Mouse (Mus musculus) lung, embryonic 14.5 days (tissue): ENCODE measurements around the gene Uba7. TPM values are rescaled to one million over a fixed set of nuclear protein-coding genes. Genes with fewer than 3 reads are reported as not detected.

Experiments used
- ATAC-seq: fragments of 200-750 bp; cut with Nextera tagmentation; 2 replicates; pipeline ENCODE4 v1.8.0; 2017; ENCODE audit warnings: mild to moderate bottlenecking, moderate TSS enrichment, moderate library complexity; ENCODE audit not compliant: insufficient read depth
- DNase-seq: peaks from one replicate; pipeline ENCODE4 v3.0.0-alpha.2; 2015
- H3K27ac ChIP-seq: fragments of 300-500 bp; sonication (generic); 2 replicates; pipeline ENCODE4 v1.5.1; 2014; ENCODE audit warnings: low read depth, mild to moderate bottlenecking, moderate library complexity
- H3K27me3 ChIP-seq: fragments of 300-500 bp; sonication (generic); 2 replicates; pipeline ENCODE4 v1.6.1; 2014; ENCODE audit warnings: low read length, control low read depth; ENCODE audit not compliant: insufficient read depth
- H3K36me3 ChIP-seq: fragments of 300-500 bp; sonication (generic); 2 replicates; pipeline ENCODE4 v1.6.1; 2014; ENCODE audit warnings: control low read depth; ENCODE audit not compliant: insufficient read depth
- H3K4me1 ChIP-seq: fragments of 300-500 bp; sonication (generic); 2 replicates; pipeline ENCODE4 v1.6.1; 2014; ENCODE audit warnings: antibody characterized with exemption, control low read depth; ENCODE audit not compliant: insufficient read depth
- H3K4me2 ChIP-seq: fragments of 300-500 bp; sonication (generic); 2 replicates; pipeline ENCODE4 v1.6.1; 2014; ENCODE audit warnings: mild to moderate bottlenecking
- H3K4me3 ChIP-seq: fragments of 300-500 bp; sonication (generic); 2 replicates; pipeline ENCODE4 v1.5.1; 2014; ENCODE audit warnings: low read depth, low read length
- H3K9ac ChIP-seq: fragments of 300-500 bp; sonication (generic); 2 replicates; pipeline ENCODE4 v1.6.1; 2014
- H3K9me3 ChIP-seq: fragments of 300-500 bp; sonication (generic); 2 replicates; pipeline ENCODE4 v1.6.1; 2016; ENCODE audit warnings: low read depth, low read length, control low read depth
- CTCF ChIP-seq: IDR thresholded peaks from 2 replicates; pipeline ENCODE4 v1.5.1; 2016; ENCODE audit warnings: antibody characterized with exemption, low read depth
- WGBS: fragments of 180-500 bp; shearing (Covaris S2); extraction: QIAGEN DNeasy Blood & Tissue Kit; methylation state at CpG from one replicate; pipeline ENCODE4 v1.1.7; 2014; 5-methylcytosine and 5-hydroxymethylcytosine counted together
- polyA plus RNA-seq: library from polyadenylated mRNA; unstranded; fragments of >200 nt; fragmentation: Nextera tagmentation; extraction: Ambion mirVana; gene quantifications from 2 replicates; pipeline ENCODE4 v1.2.1, GENCODE M21; 2014

The Uba7 gene
- polyA plus RNA-seq, 1 experiment from 2014 or later: 18.1 TPM

DNA sequence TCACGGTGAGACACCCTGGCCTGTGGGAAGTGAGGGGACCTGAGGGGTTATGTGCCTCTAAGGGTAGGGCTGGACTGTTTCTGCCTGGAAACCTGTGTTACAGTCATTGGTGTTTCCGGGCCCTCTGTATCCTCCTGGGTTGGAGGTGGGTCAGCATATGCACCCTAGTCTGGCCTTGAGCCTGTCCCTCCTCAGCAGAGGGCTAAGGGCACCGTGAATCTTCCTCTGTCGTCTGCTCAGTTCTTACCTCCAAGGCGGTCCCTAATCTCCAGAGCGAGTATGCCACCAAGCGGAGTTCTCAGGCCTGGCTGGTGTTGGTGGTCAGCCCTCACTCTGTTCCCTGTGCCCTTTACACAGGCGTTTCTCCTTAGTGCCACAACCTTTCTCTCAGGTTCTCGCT, 12.4 kb upstream of the Uba7 start:
- Histone ChIP-seq H3K9me3 (no peaks in the 10 kb centered on the region), H3K27me3 (no peaks in the 10 kb centered on the region), H3K36me3 (peaks cover 77% of the 10 kb centered on the region), H3K27ac (no peak overlapping the region), H3K9ac (no peak overlapping the region), H3K4me2 (no peak overlapping the region), H3K4me1 (no peaks in the 10 kb centered on the region), H3K4me3 (no peak overlapping the region)
- no peak for TF ChIP-seq CTCF
- WGBS: 89% methylated on average over 9 of the region's 9 CpGs
- DNase-seq (no peak), ATAC-seq (no peak)

DNA sequence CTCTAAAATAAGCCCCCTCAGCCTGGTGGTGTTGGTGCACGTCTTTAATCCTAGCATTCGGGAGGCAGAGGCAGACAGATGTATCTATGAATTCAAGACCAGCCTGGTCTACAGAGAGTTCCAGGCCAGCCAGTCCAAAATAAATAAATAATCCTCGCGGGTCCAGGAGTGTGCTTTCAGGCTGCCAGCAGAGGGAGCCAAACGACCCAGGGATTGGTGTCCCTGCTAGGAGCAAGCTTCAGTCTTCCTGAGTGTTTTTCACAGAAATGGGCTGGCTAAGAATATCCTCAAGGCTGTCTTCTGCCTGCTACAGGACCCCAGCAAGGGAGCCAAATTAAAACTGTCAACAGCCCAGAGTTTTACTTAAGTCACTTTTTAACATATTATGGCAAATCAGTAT, 11.6 kb upstream of the Uba7 start:
- ATAC-seq (peak; percentile 84), DNase-seq (peak; percentile 96)
- Histone ChIP-seq H3K36me3 (peaks cover 79% of the 10 kb centered on the region), H3K9ac (no peak overlapping the region), H3K4me2 (no peak overlapping the region), H3K4me1 (no peaks in the 10 kb centered on the region), H3K27me3 (no peaks in the 10 kb centered on the region), H3K27ac (peak overlapping the region; percentile 24; the same call in 1 of the 2 replicates), H3K9me3 (no peaks in the 10 kb centered on the region), H3K4me3 (no peak overlapping the region)
- 10% methylated on average over 5 of the region's 5 CpGs for WGBS
- peak; percentile 94 for TF ChIP-seq CTCF

DNA sequence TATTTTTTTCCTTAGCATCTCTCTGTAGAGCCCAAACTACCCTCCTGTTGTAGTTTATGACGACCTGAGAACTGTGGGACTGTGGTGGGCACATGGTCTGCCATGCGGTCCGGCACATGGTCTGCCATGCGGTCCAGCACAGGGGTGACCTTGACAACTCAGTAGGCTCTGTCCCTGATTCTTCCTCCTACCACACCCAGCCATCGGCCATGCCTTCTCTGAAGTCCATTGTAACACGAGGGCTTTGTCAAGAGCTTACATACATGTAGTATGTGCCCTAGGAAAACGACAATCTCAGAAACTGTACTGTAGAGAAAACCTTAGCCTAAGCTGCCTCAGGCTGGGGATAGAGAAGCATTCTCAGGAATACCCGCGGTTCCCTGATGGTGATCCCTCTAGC, 10.6 kb upstream of the Uba7 start:
- Histone ChIP-seq H3K4me1 (no peaks in the 10 kb centered on the region), H3K9me3 (no peaks in the 10 kb centered on the region), H3K27ac (no peak overlapping the region), H3K36me3 (peaks cover 82% of the 10 kb centered on the region), H3K9ac (no peak overlapping the region), H3K4me2 (no peak overlapping the region), H3K4me3 (no peak overlapping the region), H3K27me3 (no peaks in the 10 kb centered on the region)
- WGBS: 87% methylated on average over 9 of the region's 9 CpGs
- ATAC-seq: no peak
- no peak for TF ChIP-seq CTCF
- DNase-seq: no peak

DNA sequence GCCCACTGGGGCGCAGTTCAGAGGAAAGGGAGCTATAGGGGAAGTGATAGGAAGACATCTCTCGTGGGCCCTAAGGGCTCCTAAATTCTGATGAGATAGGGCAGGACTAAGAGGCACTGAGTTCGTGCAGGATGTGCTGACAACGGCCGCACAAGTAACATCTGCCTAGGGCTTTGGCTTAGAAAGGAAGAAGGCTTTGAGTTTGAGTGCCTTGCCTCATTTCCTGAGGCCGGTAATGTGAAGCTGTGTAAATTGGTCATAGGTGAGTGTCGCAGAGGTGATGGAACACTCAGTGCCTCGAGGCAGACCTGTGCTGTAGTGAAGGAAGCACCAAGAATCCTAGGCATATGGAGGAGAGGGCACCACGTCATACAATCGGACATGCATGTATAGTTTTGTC, 8.6 kb upstream of the Uba7 start:
- ATAC-seq (no peak), DNase-seq (no peak)
- Histone ChIP-seq H3K4me3 (no peak overlapping the region), H3K27ac (no peak overlapping the region), H3K9ac (no peak overlapping the region), H3K4me1 (no peaks in the 10 kb centered on the region), H3K9me3 (no peaks in the 10 kb centered on the region), H3K27me3 (no peaks in the 10 kb centered on the region), H3K4me2 (no peak overlapping the region), H3K36me3 (peaks cover 81% of the 10 kb centered on the region)
- TF ChIP-seq CTCF: no peak
- 74% methylated on average over 10 of the region's 10 CpGs for WGBS

DNA sequence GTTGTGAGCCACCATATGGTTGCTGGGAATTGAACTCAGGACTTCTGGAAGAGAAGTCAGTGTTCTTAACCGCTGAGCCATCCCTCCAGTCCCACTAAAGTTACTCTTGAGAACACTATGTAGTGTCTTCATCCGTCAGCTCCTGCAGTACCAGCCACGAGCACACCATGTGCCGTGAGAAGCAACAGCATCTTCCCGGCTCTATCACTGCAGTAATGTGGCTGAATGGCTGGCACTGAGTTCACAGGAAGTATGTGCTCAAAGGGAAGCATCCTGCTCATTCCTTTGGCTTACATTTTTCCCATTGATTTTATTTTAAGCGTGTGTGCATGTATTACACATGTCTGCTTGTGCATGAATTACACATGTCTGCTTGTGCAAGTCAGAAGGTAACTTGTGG, 7.9 kb upstream of the Uba7 start:
- WGBS: 80% methylated on average over 6 of the region's 6 CpGs
- DNase-seq (no peak), ATAC-seq (no peak)
- no peaks in the 10 kb centered on the region for H3K27me3 ChIP-seq
- H3K9ac ChIP-seq: no peak overlapping the region
- no peak for TF ChIP-seq CTCF
- no peaks in the 10 kb centered on the region for H3K4me1 ChIP-seq
- H3K4me3 ChIP-seq: no peak overlapping the region
- H3K27ac ChIP-seq: no peak overlapping the region
- H3K9me3 ChIP-seq: no peaks in the 10 kb centered on the region
- H3K36me3 ChIP-seq: peaks cover 75% of the 10 kb centered on the region
- no peak overlapping the region for H3K4me2 ChIP-seq

DNA sequence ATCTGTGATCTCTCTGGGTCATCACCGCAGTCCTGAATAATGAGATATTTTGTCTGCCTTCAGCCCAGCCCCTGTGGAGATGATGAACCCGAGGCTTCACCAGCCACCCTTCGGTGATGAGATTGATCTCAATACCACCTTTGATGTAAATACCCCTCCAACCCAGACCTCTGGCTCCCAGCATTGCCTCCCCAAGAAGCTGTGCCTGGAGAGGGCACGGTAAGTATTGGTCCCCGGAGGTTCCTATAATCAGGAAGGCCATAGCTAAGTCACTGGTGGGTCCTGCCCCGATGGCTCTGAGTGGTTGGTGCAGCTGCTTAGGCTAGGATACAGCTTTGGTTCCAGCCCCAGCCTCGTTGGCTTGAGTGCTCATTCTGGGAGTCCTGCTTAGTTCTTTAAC, 6.8 kb upstream of the Uba7 start:
- H3K9ac ChIP-seq: no peak overlapping the region
- no peak overlapping the region for H3K4me3 ChIP-seq
- DNase-seq (no peak), ATAC-seq (no peak)
- H3K27ac ChIP-seq: no peak overlapping the region
- no peaks in the 10 kb centered on the region for H3K9me3 ChIP-seq
- H3K27me3 ChIP-seq: no peaks in the 10 kb centered on the region
- H3K36me3 ChIP-seq: peaks cover 64% of the 10 kb centered on the region
- H3K4me2 ChIP-seq: no peak overlapping the region
- 91% methylated on average over 7 of the region's 7 CpGs for WGBS
- no peaks in the 10 kb centered on the region for H3K4me1 ChIP-seq
- no peak for TF ChIP-seq CTCF

DNA sequence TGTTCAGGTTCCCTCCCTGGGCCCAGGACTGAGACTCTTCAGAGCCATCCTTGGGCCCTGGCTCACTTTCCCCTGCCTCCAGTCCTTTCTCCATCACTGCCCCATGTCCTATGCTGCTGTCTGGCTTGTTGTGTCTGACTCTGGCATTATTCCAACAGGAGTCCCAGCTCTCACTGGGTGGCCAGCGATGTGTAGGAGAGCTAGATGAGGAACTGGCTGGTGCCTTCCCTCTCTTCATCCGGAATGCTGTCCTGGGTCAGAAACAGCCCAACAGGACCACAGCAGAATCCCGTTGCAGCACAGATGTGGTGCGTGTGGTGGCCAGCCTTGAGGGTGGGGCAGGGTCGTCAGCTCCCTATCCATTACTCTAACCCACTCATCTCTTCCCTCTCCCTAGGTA, 5.0 kb upstream of the Uba7 start:
- peak; percentile 44 for DNase-seq
- TF ChIP-seq CTCF: no peak
- Histone ChIP-seq H3K9ac (no peak overlapping the region), H3K27ac (no peak overlapping the region), H3K9me3 (no peaks in the 10 kb centered on the region), H3K36me3 (peaks cover 53% of the 10 kb centered on the region), H3K27me3 (no peaks in the 10 kb centered on the region), H3K4me3 (no peak overlapping the region), H3K4me1 (no peaks in the 10 kb centered on the region; the same call in 1 of the 2 replicates), H3K4me2 (no peak overlapping the region)
- WGBS: 63% methylated on average over 5 of the region's 5 CpGs
- ATAC-seq: no peak
